Mouse (Mus musculus) kidney, embryonic 15.5 days (tissue): ENCODE results near the gene Sp140. TPM values are rescaled to one million over a fixed set of nuclear protein-coding genes. Genes with fewer than 3 reads are reported as not detected.
"Not testable (repeated sequence)": the region's sequence is repeated elsewhere in the genome, so short reads cannot be mapped to it uniquely, and the experiment has no call there.

Experiments
- ATAC-seq: fragments of 200-750 bp; cut with Nextera tagmentation; replicated peaks from 2 replicates; pipeline ENCODE4 v1.8.0; 2017; ENCODE audit warnings: moderate TSS enrichment; ENCODE audit not compliant: low FRiP score
- H3K27ac ChIP-seq: fragments of 300-500 bp; sonication (generic); 2 replicates; pipeline ENCODE4 v1.5.1; 2015; ENCODE audit warnings: mild to moderate bottlenecking, inconsistent platforms
- H3K27me3 ChIP-seq: fragments of 300-500 bp; sonication (generic); 2 replicates; pipeline ENCODE4 v1.6.1; 2015; ENCODE audit warnings: inconsistent platforms
- H3K36me3 ChIP-seq: fragments of 300-500 bp; sonication (generic); 2 replicates; pipeline ENCODE4 v1.6.1; 2015; ENCODE audit warnings: inconsistent platforms
- H3K4me1 ChIP-seq: fragments of 300-500 bp; sonication (generic); 2 replicates; pipeline ENCODE4 v1.6.1; 2015; ENCODE audit warnings: inconsistent platforms
- H3K4me2 ChIP-seq: fragments of 300-500 bp; sonication (generic); 2 replicates; pipeline ENCODE4 v1.6.1; 2015; ENCODE audit warnings: moderate library complexity, mild to moderate bottlenecking, inconsistent platforms
- H3K4me3 ChIP-seq: fragments of 300-500 bp; sonication (generic); replicated peaks from 2 replicates; pipeline ENCODE4 v1.5.1; 2015; ENCODE audit warnings: mild to moderate bottlenecking, inconsistent platforms
- H3K9ac ChIP-seq: fragments of 300-500 bp; sonication (generic); 2 replicates; pipeline ENCODE4 v1.6.1; 2015; ENCODE audit warnings: mild to moderate bottlenecking, inconsistent platforms
- H3K9me3 ChIP-seq: fragments of 300-500 bp; sonication (generic); replicated peaks from 2 replicates; pipeline ENCODE4 v1.6.1; 2016; ENCODE audit warnings: inconsistent platforms
- whole genome bisulfite sequencing: fragments of 180-500 bp; shearing (Covaris S2); methylation state at CpG from one replicate; pipeline ENCODE4 v1.1.7; 2015; ENCODE audit warnings: mixed read lengths; 5-methylcytosine and 5-hydroxymethylcytosine counted together
- polyA plus RNA-seq: library from polyadenylated mRNA; unstranded; fragments of >200 nt; fragmentation: Nextera tagmentation; extraction: Ambion mirVana; gene quantifications from 2 replicates; pipeline ENCODE4 v1.2.1, GENCODE M21; 2015

The Sp140 gene
- polyA plus RNA-seq, 1 experiment from 2014 or later = 2.1 TPM

GRCm38 (mm10) chr1:85600794-85601193 is 616 bp downstream of the Sp140 start:
- H3K4me1 ChIP-seq, H3K4me2 ChIP-seq, H3K9me3 ChIP-seq, H3K4me3 ChIP-seq, H3K36me3 ChIP-seq, ATAC-seq, H3K27me3 ChIP-seq, H3K27ac ChIP-seq, H3K9ac ChIP-seq: not testable (repeated sequence)
- 54% methylated on average over 4 of the region's 4 CpGs for WGBS

DNA sequence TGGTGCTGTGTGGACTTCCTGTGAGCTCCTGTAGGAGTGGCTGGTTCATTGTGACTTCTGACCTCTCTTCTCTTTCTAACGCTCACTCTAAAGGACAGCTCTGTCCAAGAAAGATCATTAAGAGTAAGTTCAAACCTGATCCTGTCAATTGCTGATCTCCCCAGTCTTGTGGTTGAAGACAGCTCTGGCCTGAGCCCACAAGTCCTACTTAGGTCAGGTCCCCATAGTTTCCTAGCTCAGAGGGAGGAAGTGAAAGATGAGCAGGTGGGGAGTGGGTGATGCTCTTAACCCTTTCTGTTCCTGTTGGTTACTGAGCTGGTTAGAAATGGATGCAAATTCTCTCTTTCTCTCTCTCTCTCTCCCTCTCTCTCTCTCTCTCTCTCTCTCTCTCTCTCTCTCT is 4.2 kb downstream of the Sp140 start:
- not testable (repeated sequence) for H3K4me1 ChIP-seq, H3K36me3 ChIP-seq, H3K4me3 ChIP-seq, ATAC-seq, H3K9ac ChIP-seq, H3K27ac ChIP-seq, H3K4me2 ChIP-seq, H3K27me3 ChIP-seq, H3K9me3 ChIP-seq
- no CpG with 5 or more reads among the region's 1 CpGs for WGBS

DNA sequence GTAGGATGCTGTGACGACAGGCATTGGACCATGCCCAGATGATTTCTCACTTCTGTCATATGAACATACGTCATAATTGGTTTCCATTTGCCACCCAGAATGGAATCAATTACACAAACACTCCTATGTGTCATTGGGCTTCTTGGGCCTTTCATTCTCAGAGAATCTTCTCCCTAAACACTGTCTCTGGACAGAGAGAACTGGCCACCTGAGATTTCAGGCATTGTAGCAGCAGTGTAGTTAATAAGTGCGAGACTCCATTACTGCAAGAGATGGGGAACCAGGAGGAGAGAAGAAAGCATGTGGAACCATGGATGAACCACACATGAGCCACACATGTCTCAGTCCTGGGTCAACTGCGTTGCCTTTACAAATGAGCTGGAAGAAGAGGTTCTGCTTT is 8.2 kb downstream of the Sp140 start:
- not testable (repeated sequence) for H3K4me1 ChIP-seq, H3K27me3 ChIP-seq, H3K9me3 ChIP-seq, H3K4me3 ChIP-seq, H3K36me3 ChIP-seq, ATAC-seq, H3K9ac ChIP-seq, H3K27ac ChIP-seq, H3K4me2 ChIP-seq
- 75% methylated on average over 4 of the region's 4 CpGs for WGBS

DNA sequence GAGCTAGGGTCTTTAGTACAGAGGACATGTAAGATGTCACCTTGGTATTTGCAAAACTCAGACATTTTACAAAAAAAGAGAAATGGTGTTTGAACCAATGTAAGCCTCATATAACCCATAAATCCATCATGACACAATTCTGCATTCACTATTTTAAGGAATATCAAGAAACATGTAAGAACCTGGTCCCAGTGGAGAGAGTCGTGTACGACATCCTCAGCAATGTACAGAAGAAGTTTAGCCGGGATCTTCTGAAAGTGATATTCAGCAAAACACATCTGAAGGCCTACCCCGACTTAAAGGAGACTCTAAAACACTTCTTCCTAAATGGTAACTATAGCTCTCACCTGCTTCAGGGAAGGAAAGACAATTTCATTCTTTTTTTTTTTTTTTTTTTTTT is 10.4 kb downstream of the Sp140 start:
- H3K27me3 ChIP-seq, H3K4me2 ChIP-seq, H3K9me3 ChIP-seq, H3K4me1 ChIP-seq, ATAC-seq, H3K4me3 ChIP-seq, H3K27ac ChIP-seq, H3K9ac ChIP-seq, H3K36me3 ChIP-seq: not testable (repeated sequence)
- no CpG with 5 or more reads among the region's 4 CpGs for WGBS

DNA sequence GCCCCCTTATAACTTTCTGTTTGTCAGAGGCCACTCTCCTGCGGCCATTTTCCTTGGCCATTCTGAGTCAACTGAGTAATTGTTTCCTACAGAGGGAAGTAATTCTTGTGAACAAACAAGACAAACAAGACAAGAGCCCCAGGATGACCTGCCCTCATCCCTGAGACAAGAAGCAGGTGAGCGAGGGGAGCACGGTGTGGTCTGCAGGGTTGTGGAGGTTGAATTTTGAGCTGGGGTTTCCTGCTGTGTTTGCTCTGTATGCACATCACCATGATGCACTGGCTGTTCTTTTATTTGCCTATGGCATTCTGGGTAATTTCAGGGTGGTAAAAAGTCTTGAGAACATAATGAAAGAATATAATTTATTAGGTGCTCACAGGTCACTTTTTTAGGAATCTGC is 14.9 kb downstream of the Sp140 start:
- H3K9ac ChIP-seq, H3K36me3 ChIP-seq, H3K4me1 ChIP-seq, H3K27me3 ChIP-seq, H3K9me3 ChIP-seq, H3K4me2 ChIP-seq, ATAC-seq, H3K4me3 ChIP-seq, H3K27ac ChIP-seq: not testable (repeated sequence)
- 92% methylated on average over 3 of the region's 3 CpGs for WGBS

- not testable (repeated sequence) for H3K27ac ChIP-seq, H3K9me3 ChIP-seq, H3K36me3 ChIP-seq, H3K4me1 ChIP-seq, H3K4me3 ChIP-seq, ATAC-seq, H3K4me2 ChIP-seq, H3K27me3 ChIP-seq, H3K9ac ChIP-seq
- 67% methylated on average over 3 of the region's 3 CpGs for WGBS
Measured at GRCm38 (mm10) chr1:85615819-85616218, 15.6 kb downstream of the Sp140 start.

GRCm38 (mm10) chr1:85617161-85617560 is 17.0 kb downstream of the Sp140 start:
- not testable (repeated sequence) for H3K27me3 ChIP-seq, H3K27ac ChIP-seq, ATAC-seq, H3K4me2 ChIP-seq, H3K9me3 ChIP-seq, H3K4me3 ChIP-seq, H3K9ac ChIP-seq, H3K4me1 ChIP-seq, H3K36me3 ChIP-seq
- WGBS = 64% methylated on average over 4 of the region's 5 CpGs

GRCm38 (mm10) chr1:85618689-85619088 is 18.5 kb downstream of the Sp140 start:
- H3K36me3 ChIP-seq, H3K27ac ChIP-seq, H3K27me3 ChIP-seq, H3K4me3 ChIP-seq, H3K4me2 ChIP-seq, H3K9me3 ChIP-seq, ATAC-seq, H3K4me1 ChIP-seq, H3K9ac ChIP-seq: not testable (repeated sequence)
- 67% methylated on average over 1 of the region's 1 CpGs for WGBS

DNA sequence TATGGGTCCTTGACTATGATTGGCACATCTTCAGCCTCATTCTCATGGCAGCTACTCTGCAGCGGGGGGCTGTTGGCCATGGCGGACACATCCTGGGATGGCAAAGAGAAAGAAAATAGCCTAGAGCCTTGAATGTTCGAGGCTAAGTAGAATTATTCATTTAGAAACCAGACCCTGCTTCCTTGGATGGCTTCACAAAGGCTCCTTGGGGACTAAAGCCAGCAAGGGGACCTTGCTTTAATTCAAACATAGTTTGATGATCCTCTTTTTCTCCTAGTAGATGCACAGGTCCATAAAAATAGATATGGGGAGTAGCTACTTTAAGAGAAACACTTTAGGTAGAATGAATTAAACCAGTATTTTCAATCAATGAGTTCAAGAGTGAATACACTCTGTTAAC is 36.8 kb downstream of the Sp140 start:
- H3K4me1 ChIP-seq, H3K27ac ChIP-seq, H3K27me3 ChIP-seq, H3K9ac ChIP-seq, ATAC-seq, H3K9me3 ChIP-seq, H3K4me2 ChIP-seq, H3K4me3 ChIP-seq, H3K36me3 ChIP-seq: not testable (repeated sequence)
- WGBS = 55% methylated on average over 3 of the region's 3 CpGs

- H3K9me3 ChIP-seq, H3K4me1 ChIP-seq, H3K27ac ChIP-seq, H3K4me3 ChIP-seq, H3K27me3 ChIP-seq, H3K9ac ChIP-seq, H3K4me2 ChIP-seq, H3K36me3 ChIP-seq, ATAC-seq: not testable (repeated sequence)
- WGBS = 81% methylated on average over 4 of the region's 4 CpGs
Measured at GRCm38 (mm10) chr1:85638144-85638543, 38.0 kb downstream of the Sp140 start.

DNA sequence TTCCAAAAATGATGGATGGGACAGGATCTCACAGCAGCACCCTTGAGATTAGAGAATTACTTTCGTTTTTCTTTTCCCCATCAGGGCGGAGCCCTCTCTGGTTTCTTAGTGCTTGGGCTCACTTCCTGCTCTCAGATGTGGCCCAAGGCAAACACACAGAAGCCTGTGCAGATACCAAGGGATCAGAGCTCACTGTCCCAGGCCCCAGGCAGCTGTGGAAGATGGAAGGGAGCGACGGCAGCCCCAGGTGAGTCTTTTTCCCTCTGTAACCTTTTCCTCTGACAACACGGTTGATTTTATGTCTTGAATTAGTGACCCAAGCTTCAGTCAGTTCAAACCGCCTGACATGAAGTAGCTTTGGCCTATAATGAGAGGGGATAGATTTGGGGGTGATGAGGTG is 49.7 kb downstream of the Sp140 start, which contains the start of gene Sp100:
Sp100 (plus strand) TSS at position 108 of the 400 bp plus-strand sequence.
- H3K27me3 ChIP-seq = not testable (repeated sequence)

GRCm38 (mm10) chr1:85650524-85650923 is 50.3 kb downstream of the Sp140 start:
- 73% methylated on average over 4 of the region's 5 CpGs for WGBS
- ATAC-seq, H3K4me1 ChIP-seq, H3K9ac ChIP-seq, H3K9me3 ChIP-seq, H3K27me3 ChIP-seq, H3K4me2 ChIP-seq, H3K36me3 ChIP-seq, H3K4me3 ChIP-seq, H3K27ac ChIP-seq: not testable (repeated sequence)

More for the DNA sequence above, 49.7 kb downstream of the Sp140 start, which contains the start of gene Sp100:
- not testable (repeated sequence) for H3K4me2 ChIP-seq, ATAC-seq, H3K27ac ChIP-seq, H3K36me3 ChIP-seq, H3K9ac ChIP-seq, H3K4me3 ChIP-seq, H3K9me3 ChIP-seq, H3K4me1 ChIP-seq
- 51% methylated on average over 6 of the region's 6 CpGs for WGBS

GRCm38 (mm10) chr1:85651770-85652275 is 51.6 kb downstream of the Sp140 start:
- not testable (repeated sequence) for ATAC-seq, H3K9me3 ChIP-seq, H3K27me3 ChIP-seq, H3K36me3 ChIP-seq, H3K4me2 ChIP-seq, H3K4me3 ChIP-seq, H3K9ac ChIP-seq, H3K4me1 ChIP-seq, H3K27ac ChIP-seq
- 80% methylated on average over 13 of the region's 13 CpGs for WGBS
